Mouse (Mus musculus) small intestine, adult 2 months (tissue): ENCODE measurements around the gene BC030499.

ENCODE experiments used
- CTCF ChIP-seq: fragments of 200-500 bp; IDR thresholded peaks from 2 replicates; pipeline ENCODE4 v1.5.1; 2012; ENCODE audit warnings: low read depth, mild to moderate bottlenecking, control low read depth, inconsistent platforms, low read length, moderate library complexity, mixed read lengths; ENCODE audit not compliant: insufficient replicate concordance, insufficient read length; ENCODE audit errors: extremely low read depth
- POLR2A ChIP-seq: fragments of 200-500 bp; IDR thresholded peaks from 2 replicates; pipeline ENCODE4 v1.6.1; 2012; ENCODE audit warnings: low read depth, mild to moderate bottlenecking, control low read depth, inconsistent platforms, low read length, moderate library complexity

GRCm38 (mm10) chr11:78341702-78342101 is 51.1 kb downstream of the BC030499 start:
- TF ChIP-seq CTCF (no peak), POLR2A (no peak)
